Mouse (Mus musculus) kidney, adult 2 months (tissue): ENCODE data around the gene Bcar3. TPM values are rescaled to one million over a fixed set of nuclear protein-coding genes. Genes with fewer than 3 reads are reported as not detected.
"Not testable (repeated sequence)": the region's sequence is repeated elsewhere in the genome, so short reads cannot be mapped to it uniquely, and the experiment has no call there.

Experiments
- DNase-seq: peaks from one replicate; pipeline ENCODE4 v3.0.0; 2021
- H3K27ac ChIP-seq: fragments of 200-500 bp; 2 replicates; pipeline ENCODE4 v1.5.1; 2012; ENCODE audit warnings: low read depth, low read length, control low read depth, inconsistent platforms; ENCODE audit not compliant: insufficient read depth
- H3K27me3 ChIP-seq: fragments of 200-500 bp; replicated peaks from 2 replicates; pipeline ENCODE4 v1.6.1; 2012; ENCODE audit warnings: mild to moderate bottlenecking, moderate library complexity, low read length, inconsistent platforms; ENCODE audit not compliant: control insufficient read depth, insufficient read depth
- H3K36me3 ChIP-seq: fragments of 200-500 bp; 2 replicates; pipeline ENCODE4 v1.6.1; 2012; ENCODE audit warnings: mild to moderate bottlenecking, moderate library complexity, low read length, inconsistent platforms; ENCODE audit not compliant: control insufficient read depth, insufficient read depth
- H3K4me1 ChIP-seq: fragments of 200-500 bp; 2 replicates; pipeline ENCODE4 v1.6.1; 2011; ENCODE audit warnings: low read length; ENCODE audit not compliant: control insufficient read depth, insufficient read depth
- H3K4me3 ChIP-seq: fragments of 200-500 bp; 2 replicates; pipeline ENCODE4 v1.5.1; 2011; ENCODE audit warnings: mild to moderate bottlenecking, low read depth, low read length, control low read depth; ENCODE audit not compliant: insufficient read depth
- CTCF ChIP-seq: fragments of 200-500 bp; conservative IDR thresholded peaks from 2 replicates; pipeline ENCODE4 v1.5.1; 2011; ENCODE audit warnings: low read depth, mild to moderate bottlenecking, control low read depth, low read length, moderate library complexity, mixed read lengths; ENCODE audit not compliant: insufficient read depth, insufficient read length
- POLR2A ChIP-seq: fragments of 200-500 bp; IDR thresholded peaks from one replicate; pipeline ENCODE4 v1.6.1; 2011; ENCODE audit warnings: low read depth, low read length, control low read depth
- WGBS: fragments of 180-500 bp; shearing (Covaris S2); methylation state at CpG from one replicate; pipeline ENCODE4 v1.1.7; 2018; 5-methylcytosine and 5-hydroxymethylcytosine counted together
- polyA plus RNA-seq: library from polyadenylated mRNA; depleted of rRNA; stranded (reverse); fragments of >200 nt; gene quantifications from 2 replicates; pipeline ENCODE4 v1.2.3, GENCODE M21; 2012

Gene Bcar3
- polyA plus RNA-seq, 1 experiment = 41.3 TPM

DNA sequence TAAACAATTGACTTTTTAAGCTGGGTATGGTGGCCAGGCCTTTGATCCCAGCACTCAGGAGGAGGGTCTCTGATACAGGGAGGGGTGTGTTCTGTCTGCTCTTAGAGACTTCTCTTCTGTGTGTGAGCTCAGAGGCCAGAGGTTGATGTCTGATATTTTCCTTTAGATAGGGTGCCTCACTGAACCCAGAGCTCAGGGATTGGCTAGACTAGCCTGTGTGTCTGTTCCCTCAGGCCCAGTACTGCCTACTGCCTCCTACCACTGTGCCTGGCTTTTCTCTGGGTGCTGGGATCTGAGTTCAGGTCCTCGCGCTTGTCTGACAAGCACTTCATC lies 46.2 kb upstream of the Bcar3 start:
- TF ChIP-seq POLR2A (no peak), CTCF (no peak)
- peak overlapping the region; percentile 3; the same call in 1 of the 2 replicates for H3K4me3 ChIP-seq
- 82% methylated on average over 2 of the region's 2 CpGs for WGBS
- H3K4me1 ChIP-seq = peaks cover 13% of the 10 kb centered on the region
- no peaks in the 10 kb centered on the region for H3K36me3 ChIP-seq
- H3K27ac ChIP-seq = 0 out of 2 replicates have a peak overlapping the region, but pooled peaks have one; percentile 1
- no peaks in the 10 kb centered on the region for H3K27me3 ChIP-seq
- peak; percentile 32 for DNase-seq

GRCm38 (mm10) chr3:122252466-122253253 lies 41.3 kb upstream of the Bcar3 start:
- TF ChIP-seq POLR2A (no peak), CTCF (no peak)
- WGBS = 43% methylated on average over 3 of the region's 3 CpGs
- H3K36me3 ChIP-seq = no peaks in the 10 kb centered on the region
- no peak overlapping the region for H3K4me3 ChIP-seq
- DNase-seq = peak; percentile 54
- no peak overlapping the region for H3K27ac ChIP-seq
- H3K4me1 ChIP-seq = peaks cover 6% of the 10 kb centered on the region; the same call in 1 of the 2 replicates
- no peaks in the 10 kb centered on the region for H3K27me3 ChIP-seq

GRCm38 (mm10) chr3:122254050-122254449 lies 39.9 kb upstream of the Bcar3 start:
- not testable (repeated sequence) for DNase-seq, H3K36me3 ChIP-seq, H3K4me1 ChIP-seq, H3K4me3 ChIP-seq, H3K27ac ChIP-seq, H3K27me3 ChIP-seq
- 69% methylated on average over 7 of the region's 7 CpGs for whole genome bisulfite sequencing

- Histone ChIP-seq H3K4me1 (0 out of 2 replicates have a peak, but pooled peaks cover under 1% of the 10 kb centered on the region), H3K27me3 (no peaks in the 10 kb centered on the region), H3K4me3 (no peak overlapping the region), H3K36me3 (peaks cover 3% of the 10 kb centered on the region), H3K27ac (no peak overlapping the region)
- TF ChIP-seq CTCF = no peak
- no peak for TF ChIP-seq POLR2A
- 75% methylated on average over 5 of the region's 5 CpGs for WGBS
- no peak for DNase-seq
Observed at GRCm38 (mm10) chr3:122269986-122270385, 23.9 kb upstream of the Bcar3 start.

DNA sequence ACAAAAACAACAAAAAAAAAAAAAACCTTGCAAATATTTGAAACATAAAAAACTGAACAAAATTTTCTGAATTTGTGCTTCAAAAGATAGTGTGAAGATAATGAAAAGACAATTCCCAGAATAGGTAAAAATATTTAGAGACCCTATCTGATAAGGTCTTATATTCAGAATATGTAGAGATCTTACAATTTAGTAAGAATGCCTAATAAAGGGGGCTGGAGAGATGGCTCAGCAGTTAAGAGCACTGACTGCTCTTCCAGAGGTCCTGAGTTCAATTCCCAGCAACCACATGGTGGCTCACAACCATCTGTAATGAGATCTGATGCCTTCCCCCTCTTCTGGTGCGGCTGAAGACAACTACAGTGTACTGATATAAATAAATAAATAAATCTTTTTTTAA lies 21.4 kb upstream of the Bcar3 start:
- H3K4me3 ChIP-seq, H3K27me3 ChIP-seq, H3K27ac ChIP-seq, H3K4me1 ChIP-seq, H3K36me3 ChIP-seq, DNase-seq: not testable (repeated sequence)
- WGBS = 75% methylated on average over 1 of the region's 1 CpGs

DNA sequence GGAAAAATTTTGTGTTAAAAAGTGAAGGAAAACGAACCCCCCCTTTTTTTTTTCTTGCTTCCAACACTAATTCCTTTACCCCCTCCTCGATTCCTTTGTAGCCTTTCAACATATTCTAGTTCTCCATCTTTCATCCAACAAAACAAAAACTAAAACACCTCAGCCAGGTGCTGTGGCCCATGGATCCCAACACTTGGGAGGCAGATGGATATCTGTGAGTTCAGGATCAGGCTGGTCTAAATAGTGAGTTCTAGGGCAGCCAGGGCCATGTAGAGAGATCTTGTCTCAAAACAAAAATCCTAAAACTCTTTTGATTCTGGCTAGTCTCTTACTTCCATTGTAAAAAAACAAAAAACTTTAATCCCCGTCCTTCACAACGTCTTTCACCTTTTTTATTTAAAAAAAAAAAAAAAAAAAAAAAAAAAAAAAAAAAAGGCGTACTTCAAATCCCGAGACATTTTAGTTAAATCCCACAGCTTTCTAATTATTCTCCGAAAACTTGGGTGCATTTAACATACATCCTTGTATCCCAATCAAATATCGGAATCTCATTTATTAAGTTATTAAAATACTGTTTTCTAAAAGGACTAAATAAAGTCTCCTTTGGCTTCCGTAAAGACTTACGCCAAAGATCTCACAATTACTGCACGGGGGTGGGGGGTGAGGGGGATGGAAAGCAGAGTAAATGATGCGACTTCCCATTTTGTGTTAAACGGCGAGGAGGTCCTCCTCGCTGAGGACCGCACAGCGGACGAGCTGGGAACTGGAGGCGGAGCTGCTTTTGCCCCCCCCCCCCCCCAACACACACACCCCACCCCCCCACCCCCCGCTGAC lies 20.3 kb upstream of the Bcar3 start:
- Histone ChIP-seq H3K36me3 (peaks cover 2% of the 10 kb centered on the region), H3K4me1 (peaks cover 4% of the 10 kb centered on the region; the same call in 1 of the 2 replicates), H3K27me3 (no peaks in the 10 kb centered on the region), H3K27ac (no peak overlapping the region), H3K4me3 (peak overlapping the region; percentile 50)
- WGBS = 11% methylated on average over 20 of the region's 20 CpGs
- DNase-seq = no peak
- TF ChIP-seq POLR2A (no peak), CTCF (no peak; the same call in 1 of the 2 replicates)
